Mouse (Mus musculus) neural tube, embryonic 11.5 days (tissue): ENCODE measurements around the gene Pfkl. TPM values are rescaled to one million over a fixed set of nuclear protein-coding genes. Genes with fewer than 3 reads are reported as not detected.
A peak's percentile ranks its signal among the peaks of the same experiment; 100 is the strongest.

Experiments used
- ATAC-seq: fragments of 200-750 bp; cut with Nextera tagmentation; 2 replicates; pipeline ENCODE4 v1.8.0; 2017; ENCODE audit warnings: moderate number of reproducible peaks, mild to moderate bottlenecking, moderate TSS enrichment, moderate library complexity; ENCODE audit not compliant: insufficient read depth, low FRiP score, low TSS enrichment
- DNase-seq: peaks from one replicate; pipeline ENCODE4 v3.0.0-alpha.2; 2015; ENCODE audit warnings: low spot score
- H3K27ac ChIP-seq: fragments of 300-500 bp; sonication (generic); 2 replicates; pipeline ENCODE4 v1.5.1; 2014; ENCODE audit warnings: low read depth, mild to moderate bottlenecking, low read length
- H3K27me3 ChIP-seq: fragments of 300-500 bp; sonication (generic); 2 replicates; pipeline ENCODE4 v1.6.1; 2014; ENCODE audit warnings: mild to moderate bottlenecking, low read length, mixed read lengths; ENCODE audit not compliant: control insufficient read depth, insufficient read depth
- H3K36me3 ChIP-seq: fragments of 300-500 bp; sonication (generic); 2 replicates; pipeline ENCODE4 v1.6.1; 2014; ENCODE audit warnings: mild to moderate bottlenecking, low read length, moderate library complexity, mixed read lengths; ENCODE audit not compliant: control insufficient read depth, insufficient read depth
- H3K4me1 ChIP-seq: fragments of 300-500 bp; sonication (generic); 2 replicates; pipeline ENCODE4 v1.6.1; 2014; ENCODE audit warnings: low read length, mixed read lengths; ENCODE audit not compliant: control insufficient read depth, insufficient read depth
- H3K4me2 ChIP-seq: fragments of 300-500 bp; sonication (generic); 2 replicates; pipeline ENCODE4 v1.6.1; 2014; ENCODE audit warnings: low read depth, mild to moderate bottlenecking, moderate library complexity
- H3K4me3 ChIP-seq: fragments of 300-500 bp; sonication (generic); 2 replicates; pipeline ENCODE4 v1.5.1; 2014; ENCODE audit warnings: low read depth, low read length
- H3K9ac ChIP-seq: fragments of 300-500 bp; sonication (generic); 2 replicates; pipeline ENCODE4 v1.6.1; 2014; ENCODE audit warnings: mild to moderate bottlenecking, low read length
- H3K9me3 ChIP-seq: fragments of 300-500 bp; sonication (generic); 2 replicates; pipeline ENCODE4 v1.6.1; 2016; ENCODE audit warnings: low read length; ENCODE audit not compliant: control insufficient read depth
- WGBS: fragments of 180-500 bp; shearing (Covaris S2); extraction: QIAGEN DNeasy Blood & Tissue Kit; methylation state at CpG from one replicate; pipeline ENCODE4 v1.1.7; 2014; 5-methylcytosine and 5-hydroxymethylcytosine counted together
- polyA plus RNA-seq: library from polyadenylated mRNA; unstranded; fragments of >200 nt; fragmentation: Nextera tagmentation; extraction: Ambion mirVana; gene quantifications from 2 replicates; pipeline ENCODE4 v1.2.1, GENCODE M21; 2014

Gene Pfkl
- polyA plus RNA-seq, 1 experiment from 2014 or later = 127 TPM

DNA sequence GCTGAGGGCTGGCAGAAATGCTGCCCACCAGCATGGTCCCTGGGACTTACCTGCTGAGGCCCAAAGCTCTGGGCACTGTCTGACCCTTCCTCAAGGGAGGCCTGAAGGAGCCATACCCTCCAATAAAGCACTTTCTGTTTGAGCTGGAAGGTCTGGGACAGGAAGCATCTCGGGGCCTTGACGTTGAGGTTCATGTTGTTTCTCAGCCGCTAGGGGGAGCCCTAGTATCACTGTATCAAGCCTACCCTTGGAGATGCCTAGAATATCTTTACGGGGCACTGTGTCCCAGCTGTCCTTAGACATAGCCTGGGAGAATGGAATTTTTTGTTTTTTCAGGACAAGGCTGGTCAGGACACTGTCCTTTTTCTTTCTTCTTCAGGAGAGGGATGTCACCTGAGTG, 25.2 kb downstream of the Pfkl start:
- Histone ChIP-seq H3K9me3 (no peaks in the 10 kb centered on the region), H3K9ac (no peak overlapping the region), H3K4me3 (no peak overlapping the region), H3K27me3 (no peaks in the 10 kb centered on the region), H3K36me3 (peaks cover 10% of the 10 kb centered on the region), H3K27ac (no peak overlapping the region), H3K4me2 (no peak overlapping the region), H3K4me1 (0 out of 2 replicates have a peak, but pooled peaks cover 3% of the 10 kb centered on the region)
- 3% methylated on average over 4 of the region's 4 CpGs for WGBS
- DNase-seq (peak; percentile 77), ATAC-seq (peak; percentile 70)

DNA sequence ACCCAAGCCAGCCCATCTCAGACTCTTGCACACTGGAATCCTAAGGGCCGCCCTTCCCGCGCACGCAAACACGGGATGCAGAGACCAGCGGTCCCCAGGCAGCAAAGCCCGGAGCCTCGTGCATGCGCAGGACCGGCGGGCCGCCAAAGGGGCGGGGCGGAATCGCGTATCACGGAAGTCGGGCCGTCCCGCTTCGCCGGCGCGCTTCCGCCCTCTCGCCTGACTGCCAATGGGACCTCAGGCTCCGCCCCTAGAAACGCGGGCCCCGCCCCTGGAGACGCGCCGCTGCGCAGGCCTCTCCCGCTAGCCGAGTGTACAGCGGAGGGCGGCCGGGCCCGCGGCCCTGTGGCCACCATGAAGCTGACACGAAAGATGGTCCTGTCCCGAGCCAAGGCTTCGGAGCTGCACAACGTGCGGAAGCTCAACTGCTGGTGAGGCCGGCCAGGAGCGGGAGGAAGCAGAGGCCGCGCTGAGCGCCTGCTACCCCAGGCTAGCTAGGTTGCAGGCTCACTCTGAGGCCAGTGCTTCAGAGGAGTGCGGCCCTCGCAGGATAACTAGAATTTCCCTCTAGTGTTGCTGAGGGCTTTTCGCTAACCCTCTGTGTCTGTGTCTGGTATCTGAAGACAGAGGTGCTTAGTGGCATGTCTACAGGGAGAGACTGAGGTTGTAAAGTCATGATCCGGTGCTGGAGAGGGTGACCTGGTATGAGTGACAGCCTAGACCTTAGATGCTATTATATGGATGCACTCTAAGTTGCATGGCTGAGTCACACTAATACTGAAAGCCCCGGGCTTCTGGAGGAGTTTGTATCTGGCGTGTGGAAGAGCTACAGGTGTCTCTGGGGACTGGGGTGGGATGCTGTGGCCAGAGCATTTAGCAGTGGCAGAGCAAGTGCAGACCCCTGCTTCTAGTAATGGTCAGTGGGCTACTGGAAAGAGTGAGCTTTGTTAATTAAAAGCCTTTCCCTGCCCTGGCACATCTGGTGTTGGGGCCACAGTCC, 31.2 kb downstream of the Pfkl start, which contains the start of gene 1810043G02Rik:
Gene 1810043G02Rik (plus strand): TSS at position 174 of the 1,000 bp plus-strand sequence.
- Histone ChIP-seq H3K4me2 (peak within 1 kb of the TSS; percentile 47), H3K27me3 (no peaks in the 10 kb centered on the region), H3K4me1 (peaks cover 7% of the 10 kb centered on the region; the same call in 1 of the 2 replicates), H3K27ac (0 out of 2 replicates have a peak within 1 kb of the TSS, but pooled peaks have one; percentile 60), H3K36me3 (no peaks in the 10 kb centered on the region; the same call in none of the 2 replicates), H3K9me3 (no peaks in the 10 kb centered on the region), H3K4me3 (peak within 1 kb of the TSS; percentile 60), H3K9ac (peak within 1 kb of the TSS; percentile 72)
- ATAC-seq (peak; percentile 96), DNase-seq (peak; percentile 99)
- WGBS = 1% methylated on average over 57 of the region's 57 CpGs

DNA sequence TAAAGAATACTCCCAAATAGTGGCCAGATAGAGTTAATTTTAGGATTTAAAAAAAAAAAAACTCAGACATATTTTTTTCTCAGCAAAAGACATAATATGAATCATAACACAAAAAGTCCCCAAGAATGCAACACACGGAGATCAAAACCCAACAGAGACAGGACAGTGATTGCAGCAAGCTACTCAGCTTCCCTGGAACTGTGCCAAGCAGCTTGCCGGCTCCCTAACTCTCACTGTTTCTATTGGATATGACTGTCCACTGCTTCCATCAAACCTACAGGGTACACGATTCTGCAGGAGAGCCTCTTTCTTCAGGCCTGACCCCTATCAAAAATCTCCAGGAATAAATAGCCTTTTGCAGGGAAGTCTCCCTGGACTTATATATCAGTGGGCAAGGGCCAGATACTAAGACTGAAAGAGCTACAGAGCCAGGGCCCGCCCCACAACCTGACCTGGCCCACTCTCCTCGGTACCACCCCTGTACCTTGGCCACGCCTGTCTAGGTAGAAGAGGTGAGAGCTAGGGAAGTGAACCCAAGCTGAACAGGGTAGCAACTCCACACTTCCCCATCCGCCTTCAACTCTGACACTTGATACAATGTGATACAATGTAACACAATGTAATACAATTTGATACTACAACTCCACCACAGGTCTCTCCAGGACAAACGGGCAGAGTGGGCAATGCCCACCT, 33.3 kb downstream of the Pfkl start:
- Histone ChIP-seq H3K27ac (no peak overlapping the region), H3K4me1 (peaks cover 7% of the 10 kb centered on the region; the same call in 1 of the 2 replicates), H3K9ac (no peak overlapping the region), H3K4me3 (no peak overlapping the region), H3K36me3 (no peaks in the 10 kb centered on the region; the same call in 1 of the 2 replicates), H3K9me3 (no peaks in the 10 kb centered on the region), H3K4me2 (no peak overlapping the region), H3K27me3 (no peaks in the 10 kb centered on the region)
- 80% methylated on average over 8 of the region's 8 CpGs for WGBS
- DNase-seq (no peak), ATAC-seq (no peak)

DNA sequence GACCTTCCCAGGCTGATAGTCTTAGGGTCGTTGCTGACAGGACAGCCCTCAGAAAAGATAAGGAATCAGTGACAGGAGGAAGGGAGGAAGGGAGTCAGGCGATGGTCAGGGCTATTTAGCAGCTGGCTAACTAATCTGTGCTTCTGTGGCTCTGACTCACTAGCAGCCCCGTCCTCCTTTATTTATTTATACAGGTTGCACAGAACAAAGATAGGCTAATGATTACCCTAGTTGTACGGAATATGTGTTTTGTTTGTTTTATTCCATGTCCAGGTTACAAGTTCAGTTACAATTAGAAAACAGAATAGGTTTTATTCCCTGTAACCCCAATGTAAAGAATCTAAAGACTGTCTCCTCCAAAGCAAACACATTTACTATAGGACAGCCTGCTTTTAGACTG, 34.2 kb downstream of the Pfkl start:
- H3K9ac ChIP-seq = no peak overlapping the region
- H3K4me1 ChIP-seq = peaks cover 7% of the 10 kb centered on the region; the same call in 1 of the 2 replicates
- no peaks in the 10 kb centered on the region for H3K9me3 ChIP-seq
- no peak overlapping the region for H3K4me3 ChIP-seq
- WGBS = 44% methylated on average over 4 of the region's 4 CpGs
- ATAC-seq (no peak), DNase-seq (no peak)
- no peaks in the 10 kb centered on the region for H3K27me3 ChIP-seq
- no peak overlapping the region for H3K27ac ChIP-seq
- no peak overlapping the region for H3K4me2 ChIP-seq
- H3K36me3 ChIP-seq = no peaks in the 10 kb centered on the region; the same call in 1 of the 2 replicates

DNA sequence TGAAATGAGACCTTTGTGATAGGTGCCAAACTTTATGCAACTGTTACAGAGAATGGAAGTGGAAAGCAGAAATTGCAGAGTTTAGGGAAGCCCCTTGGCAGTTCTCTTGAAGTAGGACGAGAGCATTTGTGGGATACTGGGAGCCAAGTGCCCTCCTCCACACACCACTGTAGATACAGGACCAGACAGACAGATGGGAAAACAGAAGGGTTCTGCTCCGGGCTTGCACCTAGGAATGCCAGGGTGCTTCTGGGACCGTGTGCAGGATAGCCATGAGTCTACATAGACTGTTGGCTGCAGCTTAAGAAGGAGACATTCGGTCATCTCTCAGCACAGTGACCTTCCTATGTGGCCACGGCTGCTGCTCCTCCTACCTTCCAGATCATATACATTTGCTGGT, 35.1 kb downstream of the Pfkl start:
- H3K4me3 ChIP-seq = no peak overlapping the region
- no peak overlapping the region for H3K27ac ChIP-seq
- no peak overlapping the region for H3K9ac ChIP-seq
- H3K4me1 ChIP-seq = peaks cover 6% of the 10 kb centered on the region; the same call in 1 of the 2 replicates
- H3K4me2 ChIP-seq = no peak overlapping the region
- DNase-seq (no peak), ATAC-seq (no peak)
- H3K36me3 ChIP-seq = no peaks in the 10 kb centered on the region
- no peaks in the 10 kb centered on the region for H3K9me3 ChIP-seq
- 69% methylated on average over 5 of the region's 5 CpGs for WGBS
- H3K27me3 ChIP-seq = no peaks in the 10 kb centered on the region

DNA sequence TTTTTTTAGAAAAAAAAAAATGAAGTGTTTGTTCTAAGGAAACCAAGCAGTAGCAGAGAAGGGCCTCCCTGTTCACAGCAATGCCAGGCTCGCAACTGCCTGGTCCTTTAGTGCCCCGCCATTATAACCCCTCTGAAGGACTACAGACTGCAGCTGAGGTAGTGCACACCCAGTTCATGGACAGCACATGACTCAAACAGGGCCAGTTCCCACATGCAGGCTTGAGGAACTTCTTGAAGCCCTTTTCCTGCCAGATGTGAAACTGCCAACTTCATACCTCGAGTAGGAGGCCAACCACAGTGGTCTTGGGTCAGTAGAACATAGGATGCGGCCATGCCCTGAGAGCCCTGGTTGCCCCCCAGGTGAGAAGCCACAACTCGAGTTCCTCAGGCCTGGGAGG, 35.6 kb downstream of the Pfkl start:
- 75% methylated on average over 5 of the region's 5 CpGs for WGBS
- Histone ChIP-seq H3K27me3 (peaks cover 3% of the 10 kb centered on the region; the same call in 1 of the 2 replicates), H3K9ac (no peak overlapping the region), H3K27ac (no peak overlapping the region), H3K9me3 (no peaks in the 10 kb centered on the region), H3K36me3 (no peaks in the 10 kb centered on the region), H3K4me3 (no peak overlapping the region), H3K4me2 (no peak overlapping the region), H3K4me1 (peaks cover 3% of the 10 kb centered on the region; the same call in 1 of the 2 replicates)
- no peak for ATAC-seq
- no peak for DNase-seq

DNA sequence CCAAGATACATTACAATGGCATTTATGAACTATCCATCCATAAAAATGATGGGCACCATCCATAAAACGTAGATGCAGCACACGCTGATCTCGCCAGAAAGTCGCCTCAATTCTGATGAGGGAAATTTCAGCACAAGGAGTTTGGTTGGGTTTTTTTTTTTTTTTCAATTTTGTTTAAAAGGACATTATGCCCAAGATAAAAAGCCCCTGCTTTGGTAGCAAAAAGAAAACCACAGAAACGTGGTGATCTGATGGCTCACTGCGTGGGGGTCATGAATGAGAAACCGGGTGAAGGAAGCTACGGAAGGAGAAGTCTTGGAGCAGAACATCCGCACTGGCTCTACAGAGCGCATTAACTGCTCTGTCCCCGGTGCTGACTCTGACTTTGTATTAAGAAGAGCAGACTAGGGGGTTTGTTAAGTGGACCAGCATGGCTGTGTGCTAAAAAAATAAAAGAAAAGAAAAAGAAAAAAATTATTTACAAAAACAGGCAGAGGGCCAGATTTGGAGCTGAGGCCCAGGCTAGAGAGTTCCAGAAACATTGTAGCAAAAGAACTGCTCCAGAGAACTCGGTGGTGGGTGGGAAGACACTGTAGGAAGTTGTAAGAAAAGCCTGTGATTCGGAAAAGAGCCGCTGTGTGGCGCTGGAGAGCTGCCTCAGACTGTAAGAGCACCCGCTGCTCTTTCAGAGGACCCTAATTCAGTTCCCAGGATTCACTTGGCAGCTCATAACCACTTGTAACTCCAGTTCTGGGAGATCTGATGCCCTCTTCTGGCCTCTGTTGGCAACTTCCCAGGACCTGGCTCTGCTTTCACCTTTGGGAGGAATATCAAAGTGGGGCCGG, 38.0 kb downstream of the Pfkl start:
- no peak overlapping the region for H3K27ac ChIP-seq
- H3K36me3 ChIP-seq = no peaks in the 10 kb centered on the region
- H3K9ac ChIP-seq = no peak overlapping the region
- WGBS = 66% methylated on average over 17 of the region's 17 CpGs
- DNase-seq (peak; percentile 59), ATAC-seq (no peak)
- no peak overlapping the region for H3K4me3 ChIP-seq
- H3K27me3 ChIP-seq = peaks cover 13% of the 10 kb centered on the region
- H3K4me2 ChIP-seq = no peak overlapping the region
- no peaks in the 10 kb centered on the region for H3K4me1 ChIP-seq
- H3K9me3 ChIP-seq = no peaks in the 10 kb centered on the region

DNA sequence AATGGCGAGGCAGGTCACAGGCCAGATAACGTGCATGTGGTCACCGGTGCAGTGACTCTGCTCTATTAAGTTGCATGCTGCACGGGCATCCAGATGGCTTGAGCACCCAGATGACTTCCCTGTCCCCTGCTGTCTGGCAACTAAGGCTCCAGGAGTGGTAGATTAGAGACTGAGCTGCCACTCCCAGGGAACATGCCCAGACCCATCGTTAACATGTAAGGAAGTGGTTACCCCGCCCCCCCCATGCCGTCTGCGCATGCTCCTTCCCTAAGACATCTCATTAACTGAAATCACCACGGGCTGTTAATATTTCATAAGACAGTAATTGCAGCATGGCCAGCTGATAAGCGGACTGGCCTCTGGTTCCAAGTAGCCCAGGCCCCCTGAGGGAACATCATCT, 38.7 kb downstream of the Pfkl start:
- no peaks in the 10 kb centered on the region for H3K9me3 ChIP-seq
- no peaks in the 10 kb centered on the region for H3K4me1 ChIP-seq
- H3K36me3 ChIP-seq = no peaks in the 10 kb centered on the region
- no peak overlapping the region for H3K9ac ChIP-seq
- H3K4me3 ChIP-seq = no peak overlapping the region
- DNase-seq (no peak), ATAC-seq (no peak)
- 94% methylated on average over 10 of the region's 10 CpGs for WGBS
- H3K27me3 ChIP-seq = peaks cover 13% of the 10 kb centered on the region
- no peak overlapping the region for H3K4me2 ChIP-seq
- H3K27ac ChIP-seq = no peak overlapping the region
